Mouse (Mus musculus) liver, adult 2 months (tissue): Measurements from ENCODE around the gene Rai14. TPM values are rescaled to one million over a fixed set of nuclear protein-coding genes. Genes with fewer than 3 reads are reported as not detected.

Experiments
- DNase-seq: peaks from one replicate; pipeline ENCODE4 v3.0.0-alpha.2; 2011; ENCODE audit warnings: low read depth, low spot score; ENCODE audit errors: extremely low read depth
- H3K27ac ChIP-seq: fragments of 200-500 bp; replicated peaks from 2 replicates; pipeline ENCODE4 v1.5.1; 2012; ENCODE audit warnings: low read depth, mild to moderate bottlenecking, control low read depth, inconsistent platforms, low read length; ENCODE audit not compliant: insufficient read depth
- H3K27me3 ChIP-seq: fragments of 200-500 bp; 2 replicates; pipeline ENCODE4 v1.6.1; 2012; ENCODE audit warnings: mild to moderate bottlenecking, moderate library complexity, low read length, inconsistent platforms; ENCODE audit not compliant: control insufficient read depth, insufficient read depth
- H3K36me3 ChIP-seq: fragments of 200-500 bp; 2 replicates; pipeline ENCODE4 v1.6.1; 2012; ENCODE audit warnings: low read length, inconsistent platforms; ENCODE audit not compliant: control insufficient read depth, insufficient read depth
- H3K4me1 ChIP-seq: fragments of 200-500 bp; 2 replicates; pipeline ENCODE4 v1.6.1; 2011; ENCODE audit warnings: low read length; ENCODE audit not compliant: control insufficient read depth, insufficient read depth
- H3K4me3 ChIP-seq: fragments of 200-500 bp; 2 replicates; pipeline ENCODE4 v1.5.1; 2011; ENCODE audit warnings: low read depth, mild to moderate bottlenecking, control low read depth, low read length, moderate library complexity; ENCODE audit not compliant: insufficient read depth
- H3K79me2 ChIP-seq: fragments of 200-500 bp; 2 replicates; pipeline ENCODE4 v1.6.1; 2012; ENCODE audit warnings: inconsistent platforms, mild to moderate bottlenecking, low read length, moderate library complexity; ENCODE audit not compliant: control insufficient read depth, insufficient read depth
- H3K9ac ChIP-seq: fragments of 200-500 bp; 2 replicates; pipeline ENCODE4 v1.6.1; 2012; ENCODE audit warnings: low read depth, mild to moderate bottlenecking, control low read depth, inconsistent platforms, low read length
- CTCF ChIP-seq: fragments of 200-500 bp; IDR thresholded peaks from 2 replicates; pipeline ENCODE4 v1.5.1; 2011; ENCODE audit warnings: low read depth, low read length, control low read depth
- POLR2A ChIP-seq: fragments of 200-500 bp; IDR thresholded peaks from 2 replicates; pipeline ENCODE4 v1.6.1; 2011; ENCODE audit warnings: low read length, control low read depth; ENCODE audit not compliant: insufficient read depth; ENCODE audit errors: extremely low read depth
- WGBS: fragments of 180-500 bp; shearing (Covaris S2); methylation state at CpG from one replicate; pipeline ENCODE4 v1.1.7; 2018; 5-methylcytosine and 5-hydroxymethylcytosine counted together
- polyA plus RNA-seq: library from polyadenylated mRNA; depleted of rRNA; stranded (reverse); fragments of >200 nt; gene quantifications from 2 replicates; pipeline ENCODE4 v1.2.3, GENCODE M21; 2012
- total RNA-seq: library from RNA; depleted of rRNA; stranded (reverse); fragments of >200 nt; gene quantifications from 2 replicates; pipeline ENCODE4 v1.2.3, GENCODE M21; 2014

Rai14 gene
- total and polyA plus RNA-seq, 2 experiments = 3.4 to 12.4 TPM

GRCm38 (mm10) chr15:10724857-10725256 is 10.4 kb upstream of the Rai14 start:
- Histone ChIP-seq H3K27me3 (no peaks in the 10 kb centered on the region), H3K4me1 (no peaks in the 10 kb centered on the region), H3K9ac (no peak overlapping the region), H3K36me3 (no peaks in the 10 kb centered on the region), H3K4me3 (no peak overlapping the region), H3K27ac (no peak overlapping the region), H3K79me2 (no peaks in the 10 kb centered on the region)
- DNase-seq = no peak
- no peak for TF ChIP-seq CTCF
- TF ChIP-seq POLR2A = no peak
- WGBS = 75% methylated on average over 3 of the region's 3 CpGs

DNA sequence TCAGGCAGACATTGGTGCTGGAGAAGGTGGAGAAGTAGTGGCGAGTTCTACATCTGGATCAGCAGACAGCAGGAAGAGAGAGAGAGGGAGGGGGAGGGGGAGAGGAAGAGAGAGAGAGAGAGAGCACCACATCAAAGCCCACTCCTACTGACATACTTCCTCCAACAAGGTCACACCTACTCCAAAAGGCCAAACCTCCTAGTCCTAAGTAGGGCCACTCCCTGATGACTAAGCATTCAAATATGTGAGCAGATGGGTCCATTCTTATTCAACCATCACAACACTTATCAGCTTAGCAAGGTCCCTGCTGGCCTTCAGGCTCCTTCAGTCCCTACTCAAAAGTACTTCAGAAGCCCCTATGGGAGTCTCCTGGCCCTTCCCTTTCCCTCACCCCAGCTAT is 9.1 kb upstream of the Rai14 start:
- H3K27ac ChIP-seq = no peak overlapping the region
- no peak for TF ChIP-seq POLR2A
- no peak for TF ChIP-seq CTCF
- H3K9ac ChIP-seq = no peak overlapping the region
- no peak for DNase-seq
- H3K4me3 ChIP-seq = no peak overlapping the region
- no peaks in the 10 kb centered on the region for H3K79me2 ChIP-seq
- H3K27me3 ChIP-seq = no peaks in the 10 kb centered on the region
- 85% methylated on average over 1 of the region's 1 CpGs for WGBS
- peaks cover 1% of the 10 kb centered on the region for H3K4me1 ChIP-seq
- no peaks in the 10 kb centered on the region for H3K36me3 ChIP-seq

DNA sequence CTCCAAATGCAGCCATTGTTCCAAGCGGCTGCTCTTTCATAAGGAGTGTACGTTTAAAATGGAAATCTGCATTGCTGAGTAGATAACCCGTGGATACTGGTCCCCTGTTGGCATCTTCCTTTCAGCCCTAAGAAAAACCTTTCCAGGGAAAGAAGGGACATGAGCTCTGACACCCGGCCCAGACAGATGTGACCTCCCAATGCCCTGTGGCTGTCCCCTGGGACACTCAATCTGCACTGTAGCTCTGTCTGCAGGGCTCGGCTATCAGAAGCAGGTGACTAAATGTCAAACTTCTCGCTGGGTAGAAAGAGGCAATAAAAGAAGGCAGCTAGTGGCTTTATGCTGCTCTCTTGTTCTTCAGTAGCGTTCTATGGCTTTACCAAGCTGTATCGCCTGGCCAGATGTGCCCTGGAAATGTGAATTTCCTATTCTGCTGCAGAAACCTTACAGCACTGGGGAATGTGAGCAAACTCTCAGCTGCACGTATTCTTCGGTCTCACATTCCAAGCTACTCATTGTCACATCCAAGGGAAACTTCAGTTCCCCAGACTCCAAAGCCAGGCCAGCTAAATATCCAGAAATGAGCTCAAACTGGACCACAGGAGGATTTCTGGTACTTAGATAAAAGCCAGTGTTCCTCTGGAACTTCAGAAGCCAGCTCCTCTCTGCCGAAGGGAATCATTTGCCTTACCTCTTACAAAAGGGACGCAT is 8.4 kb upstream of the Rai14 start:
- Histone ChIP-seq H3K27ac (no peak overlapping the region), H3K36me3 (no peaks in the 10 kb centered on the region), H3K27me3 (no peaks in the 10 kb centered on the region), H3K79me2 (no peaks in the 10 kb centered on the region), H3K4me3 (no peak overlapping the region), H3K4me1 (peaks cover 3% of the 10 kb centered on the region), H3K9ac (no peak overlapping the region)
- WGBS = 78% methylated on average over 12 of the region's 12 CpGs
- DNase-seq = no peak
- TF ChIP-seq CTCF (no peak), POLR2A (no peak)

DNA sequence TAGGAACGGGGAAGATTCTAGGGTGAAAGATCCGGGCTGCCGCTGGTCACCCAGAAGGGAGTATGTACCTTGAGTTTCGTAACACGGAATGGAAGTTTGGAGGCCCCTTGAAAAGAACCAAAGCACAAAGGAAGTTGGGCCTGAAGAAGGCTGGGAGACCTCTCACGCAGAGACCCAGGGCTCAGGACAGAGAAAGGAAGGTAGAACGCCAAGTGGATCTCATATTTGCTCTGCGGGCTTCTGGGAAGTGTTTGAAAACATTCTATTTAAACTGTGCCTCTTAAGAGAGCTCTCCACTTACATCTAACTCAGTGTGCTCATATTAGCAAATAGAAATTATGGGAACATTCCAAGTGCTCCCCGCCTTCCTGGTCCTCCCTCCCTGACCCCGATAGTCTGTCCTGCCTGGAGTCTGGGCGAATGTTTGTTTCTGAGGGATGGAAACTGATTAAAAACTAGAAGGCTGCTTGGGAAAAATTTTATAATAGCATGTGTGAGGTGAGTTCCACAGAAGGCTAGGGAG is 6.9 kb upstream of the Rai14 start:
- peaks cover 3% of the 10 kb centered on the region for H3K4me1 ChIP-seq
- H3K36me3 ChIP-seq = peaks cover 3% of the 10 kb centered on the region; the same call in 1 of the 2 replicates
- no peak overlapping the region for H3K4me3 ChIP-seq
- H3K9ac ChIP-seq = no peak overlapping the region
- DNase-seq = peak; percentile 25
- H3K27me3 ChIP-seq = no peaks in the 10 kb centered on the region
- no peak overlapping the region for H3K27ac ChIP-seq
- 76% methylated on average over 11 of the region's 11 CpGs for WGBS
- no peaks in the 10 kb centered on the region for H3K79me2 ChIP-seq
- no peak for TF ChIP-seq CTCF
- no peak for TF ChIP-seq POLR2A

- 85% methylated on average over 8 of the region's 8 CpGs for WGBS
- H3K9ac ChIP-seq = no peak overlapping the region
- H3K27ac ChIP-seq = no peak overlapping the region
- peaks cover 3% of the 10 kb centered on the region for H3K4me1 ChIP-seq
- peaks cover 3% of the 10 kb centered on the region; the same call in 1 of the 2 replicates for H3K36me3 ChIP-seq
- DNase-seq = no peak
- H3K79me2 ChIP-seq = no peaks in the 10 kb centered on the region
- H3K4me3 ChIP-seq = no peak overlapping the region
- TF ChIP-seq POLR2A = no peak
- TF ChIP-seq CTCF = no peak
- H3K27me3 ChIP-seq = no peaks in the 10 kb centered on the region
Observed at GRCm38 (mm10) chr15:10720671-10721070, 6.2 kb upstream of the Rai14 start.

DNA sequence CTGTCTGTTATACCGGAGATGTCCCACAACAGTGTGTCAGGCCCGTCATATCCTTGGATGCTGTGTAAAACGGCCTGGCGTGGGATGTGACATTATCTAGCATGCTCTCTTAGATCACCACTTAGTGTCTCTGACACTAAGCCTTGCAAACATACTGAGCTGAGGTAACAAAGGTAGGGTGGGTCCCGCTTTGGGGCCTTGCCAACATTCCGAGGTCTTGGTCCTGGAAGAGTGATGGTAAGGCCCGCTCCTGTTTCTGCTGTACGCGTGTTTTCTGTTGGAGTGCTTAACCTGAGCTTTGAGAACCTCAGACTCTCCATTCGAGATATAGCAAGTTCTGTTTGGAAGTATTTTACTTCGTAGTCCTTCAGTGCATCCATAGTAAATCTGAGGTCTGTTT is 5.8 kb upstream of the Rai14 start:
- no peaks in the 10 kb centered on the region for H3K79me2 ChIP-seq
- no peak overlapping the region for H3K27ac ChIP-seq
- no peak overlapping the region for H3K9ac ChIP-seq
- peaks cover 3% of the 10 kb centered on the region; the same call in 1 of the 2 replicates for H3K36me3 ChIP-seq
- TF ChIP-seq CTCF = no peak
- TF ChIP-seq POLR2A = no peak
- DNase-seq = no peak
- no peak overlapping the region for H3K4me3 ChIP-seq
- 93% methylated on average over 11 of the region's 11 CpGs for WGBS
- no peaks in the 10 kb centered on the region for H3K27me3 ChIP-seq
- H3K4me1 ChIP-seq = peaks cover 3% of the 10 kb centered on the region
